Mouse (Mus musculus): ENCODE data around the gene Lmod3. TPM values are rescaled to one million over a fixed set of nuclear protein-coding genes. Genes with fewer than 3 reads are reported as not detected.

Gene Lmod3
- polyA plus RNA-seq, 1 experiment from 2014 or later = not detected

GRCm38 (mm10) chr6:97258489-97258888 is 5.9 kb upstream of the Lmod3 start:
- Histone ChIP-seq H3K4me3 (ENCODE audit: low read depth, low read length) (no peak overlapping the region), H3K9me3 (ENCODE audit: control insufficient read depth, low read length) (no peaks in the 10 kb centered on the region), H3K4me1 (replicated peaks; ENCODE audit: control insufficient read depth, insufficient read depth, low read length) (no peaks in the 10 kb centered on the region), H3K27ac (ENCODE audit: low read depth, low read length) (no peak overlapping the region), H3K9ac (ENCODE audit: low read length) (no peak overlapping the region), H3K27me3 (ENCODE audit: control insufficient read depth, insufficient read depth, low read length) (no peaks in the 10 kb centered on the region), H3K36me3 (ENCODE audit: control insufficient read depth, insufficient read depth, low read length) (no peaks in the 10 kb centered on the region), H3K4me2 (ENCODE audit: low read depth, low read length, severe bottlenecking) (no peak overlapping the region)
- WGBS = 81% methylated on average over 1 of the region's 1 CpGs
- ATAC-seq (replicated peaks; ENCODE audit: low FRiP score) (no peak), DNase-seq (ENCODE audit: low spot score) (no peak)

GRCm38 (mm10) chr6:97252086-97252485 is 473 bp downstream of the Lmod3 start:
- no peak overlapping the region for H3K4me2 ChIP-seq (ENCODE audit: low read depth, low read length, severe bottlenecking)
- H3K27me3 ChIP-seq (ENCODE audit: control insufficient read depth, insufficient read depth, low read length) = no peaks in the 10 kb centered on the region
- H3K36me3 ChIP-seq (ENCODE audit: control insufficient read depth, insufficient read depth, low read length) = no peaks in the 10 kb centered on the region
- no peak overlapping the region for H3K9ac ChIP-seq (ENCODE audit: low read length)
- 85% methylated on average over 5 of the region's 5 CpGs for WGBS
- no peak overlapping the region for H3K4me3 ChIP-seq (ENCODE audit: low read depth, low read length)
- H3K9me3 ChIP-seq (ENCODE audit: control insufficient read depth, low read length) = no peaks in the 10 kb centered on the region
- ATAC-seq (replicated peaks; ENCODE audit: low FRiP score) (no peak), DNase-seq (ENCODE audit: low spot score) (no peak)
- no peaks in the 10 kb centered on the region for H3K4me1 ChIP-seq (replicated peaks; ENCODE audit: control insufficient read depth, insufficient read depth, low read length)
- no peak overlapping the region for H3K27ac ChIP-seq (ENCODE audit: low read depth, low read length)

GRCm38 (mm10) chr6:97250966-97251365 is 1.6 kb downstream of the Lmod3 start:
- H3K27ac ChIP-seq (ENCODE audit: low read depth, low read length) = no peak overlapping the region
- H3K4me3 ChIP-seq (ENCODE audit: low read depth, low read length) = no peak overlapping the region
- no peak overlapping the region for H3K9ac ChIP-seq (ENCODE audit: low read length)
- no peaks in the 10 kb centered on the region for H3K4me1 ChIP-seq (replicated peaks; ENCODE audit: control insufficient read depth, insufficient read depth, low read length)
- ATAC-seq (replicated peaks; ENCODE audit: low FRiP score) (no peak), DNase-seq (ENCODE audit: low spot score) (peak; percentile 56)
- H3K9me3 ChIP-seq (ENCODE audit: control insufficient read depth, low read length) = no peaks in the 10 kb centered on the region
- H3K36me3 ChIP-seq (ENCODE audit: control insufficient read depth, insufficient read depth, low read length) = no peaks in the 10 kb centered on the region
- 48% methylated on average over 6 of the region's 6 CpGs for WGBS
- no peaks in the 10 kb centered on the region for H3K27me3 ChIP-seq (ENCODE audit: control insufficient read depth, insufficient read depth, low read length)
- no peak overlapping the region for H3K4me2 ChIP-seq (ENCODE audit: low read depth, low read length, severe bottlenecking)

GRCm38 (mm10) chr6:97245200-97245599 is 7.4 kb downstream of the Lmod3 start:
- H3K4me3 ChIP-seq (ENCODE audit: low read depth, low read length) = no peak overlapping the region
- H3K27me3 ChIP-seq (ENCODE audit: control insufficient read depth, insufficient read depth, low read length) = no peaks in the 10 kb centered on the region
- H3K9ac ChIP-seq (ENCODE audit: low read length) = no peak overlapping the region
- ATAC-seq (replicated peaks; ENCODE audit: low FRiP score) (no peak), DNase-seq (ENCODE audit: low spot score) (no peak)
- no peaks in the 10 kb centered on the region for H3K36me3 ChIP-seq (ENCODE audit: control insufficient read depth, insufficient read depth, low read length)
- no peaks in the 10 kb centered on the region for H3K4me1 ChIP-seq (replicated peaks; ENCODE audit: control insufficient read depth, insufficient read depth, low read length)
- H3K4me2 ChIP-seq (ENCODE audit: low read depth, low read length, severe bottlenecking) = no peak overlapping the region
- H3K27ac ChIP-seq (ENCODE audit: low read depth, low read length) = no peak overlapping the region
- H3K9me3 ChIP-seq (ENCODE audit: control insufficient read depth, low read length) = no peaks in the 10 kb centered on the region

GRCm38 (mm10) chr6:97242522-97242921 is 10.0 kb downstream of the Lmod3 start:
- Histone ChIP-seq H3K27me3 (ENCODE audit: control insufficient read depth, insufficient read depth, low read length) (no peaks in the 10 kb centered on the region; the same call in 1 of the 2 replicates), H3K4me2 (ENCODE audit: low read depth, low read length, severe bottlenecking) (no peak overlapping the region), H3K4me3 (ENCODE audit: low read depth, low read length) (no peak overlapping the region), H3K4me1 (replicated peaks; ENCODE audit: control insufficient read depth, insufficient read depth, low read length) (no peaks in the 10 kb centered on the region), H3K36me3 (ENCODE audit: control insufficient read depth, insufficient read depth, low read length) (no peaks in the 10 kb centered on the region), H3K27ac (ENCODE audit: low read depth, low read length) (no peak overlapping the region), H3K9ac (ENCODE audit: low read length) (no peak overlapping the region), H3K9me3 (ENCODE audit: control insufficient read depth, low read length) (no peaks in the 10 kb centered on the region)
- 91% methylated on average over 4 of the region's 4 CpGs for WGBS
- DNase-seq (ENCODE audit: low spot score) = no peak
- ATAC-seq (replicated peaks; ENCODE audit: low FRiP score) = no peak

- no peaks in the 10 kb centered on the region for H3K4me1 ChIP-seq (replicated peaks; ENCODE audit: control insufficient read depth, insufficient read depth, low read length)
- 89% methylated on average over 5 of the region's 5 CpGs for WGBS
- no peak for ATAC-seq (replicated peaks; ENCODE audit: low FRiP score)
- no peaks in the 10 kb centered on the region for H3K36me3 ChIP-seq (ENCODE audit: control insufficient read depth, insufficient read depth, low read length)
- no peak overlapping the region for H3K27ac ChIP-seq (ENCODE audit: low read depth, low read length)
- DNase-seq (ENCODE audit: low spot score) = no peak
- H3K9me3 ChIP-seq (ENCODE audit: control insufficient read depth, low read length) = no peaks in the 10 kb centered on the region
- H3K27me3 ChIP-seq (ENCODE audit: control insufficient read depth, insufficient read depth, low read length) = no peaks in the 10 kb centered on the region; the same call in 1 of the 2 replicates
- H3K4me2 ChIP-seq (ENCODE audit: low read depth, low read length, severe bottlenecking) = no peak overlapping the region
- no peak overlapping the region for H3K9ac ChIP-seq (ENCODE audit: low read length)
- H3K4me3 ChIP-seq (ENCODE audit: low read depth, low read length) = no peak overlapping the region
These were observed 12.5 kb downstream of the Lmod3 start for GRCm38 (mm10) chr6:97240092-97240491.

GRCm38 (mm10) chr6:97239360-97239759 is 13.2 kb downstream of the Lmod3 start:
- no peak for ATAC-seq (replicated peaks; ENCODE audit: low FRiP score)
- DNase-seq (ENCODE audit: low spot score) = no peak
- H3K4me1 ChIP-seq (replicated peaks; ENCODE audit: control insufficient read depth, insufficient read depth, low read length) = no peaks in the 10 kb centered on the region
- H3K27ac ChIP-seq (ENCODE audit: low read depth, low read length) = no peak overlapping the region
- no peaks in the 10 kb centered on the region for H3K36me3 ChIP-seq (ENCODE audit: control insufficient read depth, insufficient read depth, low read length)
- no peaks in the 10 kb centered on the region for H3K9me3 ChIP-seq (ENCODE audit: control insufficient read depth, low read length)
- H3K4me3 ChIP-seq (ENCODE audit: low read depth, low read length) = no peak overlapping the region
- no peaks in the 10 kb centered on the region; the same call in 1 of the 2 replicates for H3K27me3 ChIP-seq (ENCODE audit: control insufficient read depth, insufficient read depth, low read length)
- WGBS = 90% methylated on average over 6 of the region's 6 CpGs
- no peak overlapping the region for H3K4me2 ChIP-seq (ENCODE audit: low read depth, low read length, severe bottlenecking)
- H3K9ac ChIP-seq (ENCODE audit: low read length) = no peak overlapping the region

- Histone ChIP-seq H3K4me3 (ENCODE audit: low read depth, low read length) (no peak overlapping the region), H3K4me1 (replicated peaks; ENCODE audit: control insufficient read depth, insufficient read depth, low read length) (no peaks in the 10 kb centered on the region), H3K27me3 (ENCODE audit: control insufficient read depth, insufficient read depth, low read length) (no peaks in the 10 kb centered on the region; the same call in 1 of the 2 replicates), H3K36me3 (ENCODE audit: control insufficient read depth, insufficient read depth, low read length) (no peaks in the 10 kb centered on the region), H3K9me3 (ENCODE audit: control insufficient read depth, low read length) (no peaks in the 10 kb centered on the region), H3K4me2 (ENCODE audit: low read depth, low read length, severe bottlenecking) (no peak overlapping the region), H3K27ac (ENCODE audit: low read depth, low read length) (no peak overlapping the region), H3K9ac (ENCODE audit: low read length) (no peak overlapping the region)
- 96% methylated on average over 5 of the region's 5 CpGs for WGBS
- DNase-seq (ENCODE audit: low spot score) (no peak), ATAC-seq (replicated peaks; ENCODE audit: low FRiP score) (no peak)
These were observed 16.5 kb downstream of the Lmod3 start for GRCm38 (mm10) chr6:97236088-97236487.

GRCm38 (mm10) chr6:97234911-97235668 is 17.5 kb downstream of the Lmod3 start:
- Histone ChIP-seq H3K36me3 (ENCODE audit: control insufficient read depth, insufficient read depth, low read length) (no peaks in the 10 kb centered on the region), H3K4me3 (ENCODE audit: low read depth, low read length) (no peak overlapping the region), H3K27me3 (ENCODE audit: control insufficient read depth, insufficient read depth, low read length) (no peaks in the 10 kb centered on the region; the same call in 1 of the 2 replicates), H3K9ac (ENCODE audit: low read length) (no peak overlapping the region), H3K4me1 (replicated peaks; ENCODE audit: control insufficient read depth, insufficient read depth, low read length) (no peaks in the 10 kb centered on the region), H3K27ac (ENCODE audit: low read depth, low read length) (no peak overlapping the region), H3K9me3 (ENCODE audit: control insufficient read depth, low read length) (no peaks in the 10 kb centered on the region), H3K4me2 (ENCODE audit: low read depth, low read length, severe bottlenecking) (no peak overlapping the region)
- WGBS = 89% methylated on average over 7 of the region's 7 CpGs
- DNase-seq (ENCODE audit: low spot score) (no peak), ATAC-seq (replicated peaks; ENCODE audit: low FRiP score) (no peak)

Measured in forebrain, embryonic 11.5 days (tissue).